Mouse (Mus musculus): ENCODE data around the gene Kdf1. TPM values are rescaled to one million over a fixed set of nuclear protein-coding genes. Genes with fewer than 3 reads are reported as not detected.
A peak's percentile ranks its signal among the peaks of the same experiment; 100 is the strongest.

Gene Kdf1
- 0.19 and 0.37 TPM in 2 replicates for polyA plus RNA-seq (2014; fragmentation: Nextera tagmentation; extraction: Ambion mirVana)

GRCm38 (mm10) chr4:133518601-133519368 lies at the start of gene Kdf1:
Kdf1 (plus strand) TSS chr4:133518963.
- Histone ChIP-seq H3K36me3 (ENCODE audit: control insufficient read depth, insufficient read depth, low read length) (no peaks in the 10 kb centered on the region), H3K9me3 (ENCODE audit: control insufficient read depth, low read length) (no peaks in the 10 kb centered on the region), H3K9ac (replicated peaks; ENCODE audit: low read length) (no peak within 1 kb of the TSS; the same call in 1 of the 2 replicates), H3K4me2 (ENCODE audit: low read length) (peak within 1 kb of the TSS; percentile 25), H3K27ac (replicated peaks; ENCODE audit: low read depth, low read length) (no peak within 1 kb of the TSS), H3K4me1 (ENCODE audit: control insufficient read depth, insufficient read depth, low read length) (no peaks in the 10 kb centered on the region), H3K27me3 (ENCODE audit: control insufficient read depth, insufficient read depth, low read length) (peaks cover 38% of the 10 kb centered on the region), H3K4me3 (replicated peaks; ENCODE audit: low read depth, low read length) (peak within 1 kb of the TSS; percentile 18)
- DNase-seq (no peak), ATAC-seq (ENCODE audit: low FRiP score, low TSS enrichment) (no peak)
- WGBS = 4% methylated on average over 65 of the region's 69 CpGs

GRCm38 (mm10) chr4:133469122-133469521 lies 49.6 kb upstream of the Kdf1 start:
- no peak overlapping the region for H3K27ac ChIP-seq (replicated peaks; ENCODE audit: low read depth, low read length)
- H3K4me2 ChIP-seq (ENCODE audit: low read length) = no peak overlapping the region
- ATAC-seq (ENCODE audit: low FRiP score, low TSS enrichment) (no peak), DNase-seq (no peak)
- peaks cover 3% of the 10 kb centered on the region; the same call in 1 of the 2 replicates for H3K27me3 ChIP-seq (ENCODE audit: control insufficient read depth, insufficient read depth, low read length)
- H3K9ac ChIP-seq (replicated peaks; ENCODE audit: low read length) = no peak overlapping the region
- H3K4me3 ChIP-seq (replicated peaks; ENCODE audit: low read depth, low read length) = no peak overlapping the region
- WGBS = 14% methylated on average over 12 of the region's 12 CpGs
- no peaks in the 10 kb centered on the region for H3K36me3 ChIP-seq (ENCODE audit: control insufficient read depth, insufficient read depth, low read length)
- peaks cover 4% of the 10 kb centered on the region; the same call in 1 of the 2 replicates for H3K9me3 ChIP-seq (ENCODE audit: control insufficient read depth, low read length)
- H3K4me1 ChIP-seq (ENCODE audit: control insufficient read depth, insufficient read depth, low read length) = peaks cover 6% of the 10 kb centered on the region

GRCm38 (mm10) chr4:133471135-133471821 lies 47.5 kb upstream of the Kdf1 start:
- no peak for ATAC-seq (ENCODE audit: low FRiP score, low TSS enrichment)
- H3K9me3 ChIP-seq (ENCODE audit: control insufficient read depth, low read length) = peaks cover 4% of the 10 kb centered on the region; the same call in 1 of the 2 replicates
- no peak overlapping the region for H3K4me2 ChIP-seq (ENCODE audit: low read length)
- no peak for DNase-seq
- H3K4me3 ChIP-seq (replicated peaks; ENCODE audit: low read depth, low read length) = no peak overlapping the region
- no peaks in the 10 kb centered on the region for H3K36me3 ChIP-seq (ENCODE audit: control insufficient read depth, insufficient read depth, low read length)
- no peak overlapping the region for H3K27ac ChIP-seq (replicated peaks; ENCODE audit: low read depth, low read length)
- no peak overlapping the region for H3K9ac ChIP-seq (replicated peaks; ENCODE audit: low read length)
- peaks cover 3% of the 10 kb centered on the region; the same call in 1 of the 2 replicates for H3K27me3 ChIP-seq (ENCODE audit: control insufficient read depth, insufficient read depth, low read length)
- peaks cover 6% of the 10 kb centered on the region for H3K4me1 ChIP-seq (ENCODE audit: control insufficient read depth, insufficient read depth, low read length)
- 82% methylated on average over 7 of the region's 7 CpGs for WGBS

DNA sequence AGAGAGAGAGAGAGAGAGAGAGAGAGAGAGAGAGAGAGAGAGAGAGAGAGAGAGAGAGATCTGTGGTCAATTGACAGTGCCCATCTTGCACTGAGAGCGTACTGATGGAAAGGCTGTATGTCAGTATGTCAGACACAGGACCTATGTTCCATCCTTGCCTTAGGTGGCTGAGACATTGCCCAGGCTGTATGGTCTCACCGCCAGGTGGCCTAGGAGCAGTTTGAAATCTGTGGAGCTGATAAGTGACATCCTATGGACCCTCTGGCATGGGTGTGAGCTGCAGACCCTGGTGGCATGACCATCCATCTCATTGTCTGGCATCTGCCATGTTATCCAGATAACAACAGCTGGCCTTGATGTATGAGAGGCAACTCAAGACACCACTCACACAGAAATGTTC lies 44.9 kb upstream of the Kdf1 start:
- no peak for ATAC-seq (ENCODE audit: low FRiP score, low TSS enrichment)
- peaks cover 3% of the 10 kb centered on the region; the same call in 1 of the 2 replicates for H3K27me3 ChIP-seq (ENCODE audit: control insufficient read depth, insufficient read depth, low read length)
- H3K4me1 ChIP-seq (ENCODE audit: control insufficient read depth, insufficient read depth, low read length) = no peaks in the 10 kb centered on the region
- WGBS = 58% methylated on average over 2 of the region's 2 CpGs
- H3K9ac ChIP-seq (replicated peaks; ENCODE audit: low read length) = no peak overlapping the region
- H3K27ac ChIP-seq (replicated peaks; ENCODE audit: low read depth, low read length) = no peak overlapping the region
- no peak overlapping the region for H3K4me3 ChIP-seq (replicated peaks; ENCODE audit: low read depth, low read length)
- H3K4me2 ChIP-seq (ENCODE audit: low read length) = no peak overlapping the region
- H3K36me3 ChIP-seq (ENCODE audit: control insufficient read depth, insufficient read depth, low read length) = no peaks in the 10 kb centered on the region
- peaks cover 4% of the 10 kb centered on the region; the same call in 1 of the 2 replicates for H3K9me3 ChIP-seq (ENCODE audit: control insufficient read depth, low read length)
- DNase-seq = no peak

- H3K9ac ChIP-seq (replicated peaks; ENCODE audit: low read length) = no peak within 1 kb of the TSS
These were observed 39.1 kb upstream of the Kdf1 start, which contains the start of gene Tent5b for GRCm38 (mm10) chr4:133479458-133480184. Tent5b (plus strand) TSS chr4:133480132.

DNA sequence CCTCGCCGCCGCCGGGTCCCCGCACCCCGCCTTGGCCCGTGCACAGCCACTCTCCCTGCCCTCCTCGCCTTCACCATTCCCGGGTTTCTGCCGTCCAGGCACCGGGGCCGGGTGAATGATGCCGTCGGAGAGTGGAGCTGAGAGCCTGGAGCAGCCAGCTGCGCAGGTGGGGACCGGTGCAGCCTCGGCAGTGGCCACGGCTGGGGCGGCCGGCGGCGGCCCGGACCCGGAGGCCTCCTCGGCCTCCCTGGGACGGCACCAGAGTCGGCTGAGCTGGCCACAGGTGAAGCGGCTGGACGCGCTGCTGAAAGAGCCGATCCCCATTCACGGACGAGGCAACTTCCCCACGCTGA lies 38.6 kb upstream of the Kdf1 start:
- no peaks in the 10 kb centered on the region for H3K36me3 ChIP-seq (ENCODE audit: control insufficient read depth, insufficient read depth, low read length)
- H3K27me3 ChIP-seq (ENCODE audit: control insufficient read depth, insufficient read depth, low read length) = peaks cover 18% of the 10 kb centered on the region
- ATAC-seq (ENCODE audit: low FRiP score, low TSS enrichment) (no peak; the same call in 1 of the 2 replicates), DNase-seq (peak; percentile 15)
- H3K9me3 ChIP-seq (ENCODE audit: control insufficient read depth, low read length) = no peaks in the 10 kb centered on the region
- H3K4me3 ChIP-seq (replicated peaks; ENCODE audit: low read depth, low read length) = peak overlapping the region; percentile 36
- H3K4me1 ChIP-seq (ENCODE audit: control insufficient read depth, insufficient read depth, low read length) = 0 out of 2 replicates have a peak, but pooled peaks cover 5% of the 10 kb centered on the region
- H3K27ac ChIP-seq (replicated peaks; ENCODE audit: low read depth, low read length) = no peak overlapping the region
- 2% methylated on average over 34 of the region's 34 CpGs for WGBS
- peak overlapping the region; percentile 46 for H3K4me2 ChIP-seq (ENCODE audit: low read length)
- no peak overlapping the region for H3K9ac ChIP-seq (replicated peaks; ENCODE audit: low read length)

More at GRCm38 (mm10) chr4:133479458-133480184, 39.1 kb upstream of the Kdf1 start, which contains the start of gene Tent5b:
- ATAC-seq (ENCODE audit: low FRiP score, low TSS enrichment) (peak; percentile 98), DNase-seq (peak; percentile 97)
- WGBS = 2% methylated on average over 29 of the region's 29 CpGs
- Histone ChIP-seq H3K27ac (replicated peaks; ENCODE audit: low read depth, low read length) (no peak within 1 kb of the TSS), H3K36me3 (ENCODE audit: control insufficient read depth, insufficient read depth, low read length) (no peaks in the 10 kb centered on the region), H3K4me3 (replicated peaks; ENCODE audit: low read depth, low read length) (peak within 1 kb of the TSS; percentile 36), H3K27me3 (ENCODE audit: control insufficient read depth, insufficient read depth, low read length) (peaks cover 18% of the 10 kb centered on the region), H3K4me2 (ENCODE audit: low read length) (peak within 1 kb of the TSS; percentile 46), H3K4me1 (ENCODE audit: control insufficient read depth, insufficient read depth, low read length) (0 out of 2 replicates have a peak, but pooled peaks cover 5% of the 10 kb centered on the region), H3K9me3 (ENCODE audit: control insufficient read depth, low read length) (no peaks in the 10 kb centered on the region)

GRCm38 (mm10) chr4:133480754-133481153 lies 38.0 kb upstream of the Kdf1 start:
- 55% methylated on average over 6 of the region's 6 CpGs for WGBS
- ATAC-seq (ENCODE audit: low FRiP score, low TSS enrichment) = no peak

DNA sequence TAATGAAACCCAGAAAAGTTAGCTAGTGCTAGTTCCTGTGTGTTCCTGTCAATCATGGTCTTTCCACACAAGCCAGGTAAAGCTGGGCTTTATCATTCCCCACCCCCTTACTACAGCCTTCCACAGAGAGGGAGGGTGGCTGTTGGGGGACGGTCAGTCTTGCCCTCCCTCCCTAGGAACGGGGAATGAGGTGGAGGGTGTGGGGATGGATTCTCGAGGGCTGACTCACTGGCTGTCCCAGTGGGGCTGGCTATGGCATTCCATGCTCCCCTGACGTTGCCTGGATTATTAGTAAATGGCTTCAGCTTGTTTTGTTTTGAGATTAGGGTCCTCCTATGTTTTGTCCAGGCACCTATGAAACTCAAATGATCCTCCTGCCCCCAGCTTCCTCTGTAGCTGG lies 37.3 kb upstream of the Kdf1 start:
- 45% methylated on average over 4 of the region's 4 CpGs for WGBS
- no peak overlapping the region for H3K4me2 ChIP-seq (ENCODE audit: low read length)
- H3K27me3 ChIP-seq (ENCODE audit: control insufficient read depth, insufficient read depth, low read length) = peaks cover 18% of the 10 kb centered on the region
- H3K27ac ChIP-seq (replicated peaks; ENCODE audit: low read depth, low read length) = no peak overlapping the region
- H3K4me1 ChIP-seq (ENCODE audit: control insufficient read depth, insufficient read depth, low read length) = 0 out of 2 replicates have a peak, but pooled peaks cover 5% of the 10 kb centered on the region
- no peaks in the 10 kb centered on the region for H3K9me3 ChIP-seq (ENCODE audit: control insufficient read depth, low read length)
- H3K36me3 ChIP-seq (ENCODE audit: control insufficient read depth, insufficient read depth, low read length) = no peaks in the 10 kb centered on the region
- H3K9ac ChIP-seq (replicated peaks; ENCODE audit: low read length) = no peak overlapping the region
- ATAC-seq (ENCODE audit: low FRiP score, low TSS enrichment) (no peak), DNase-seq (no peak)
- H3K4me3 ChIP-seq (replicated peaks; ENCODE audit: low read depth, low read length) = no peak overlapping the region

More at GRCm38 (mm10) chr4:133480754-133481153, 38.0 kb upstream of the Kdf1 start:
- no peak overlapping the region for H3K27ac ChIP-seq (replicated peaks; ENCODE audit: low read depth, low read length)
- peak overlapping the region; percentile 46; the same call in 1 of the 2 replicates for H3K4me2 ChIP-seq (ENCODE audit: low read length)
- H3K36me3 ChIP-seq (ENCODE audit: control insufficient read depth, insufficient read depth, low read length) = no peaks in the 10 kb centered on the region
- no peaks in the 10 kb centered on the region for H3K9me3 ChIP-seq (ENCODE audit: control insufficient read depth, low read length)
- peak overlapping the region; percentile 36; the same call in 1 of the 2 replicates for H3K4me3 ChIP-seq (replicated peaks; ENCODE audit: low read depth, low read length)
- DNase-seq = no peak
- peaks cover 18% of the 10 kb centered on the region for H3K27me3 ChIP-seq (ENCODE audit: control insufficient read depth, insufficient read depth, low read length)
- 0 out of 2 replicates have a peak, but pooled peaks cover 5% of the 10 kb centered on the region for H3K4me1 ChIP-seq (ENCODE audit: control insufficient read depth, insufficient read depth, low read length)
- H3K9ac ChIP-seq (replicated peaks; ENCODE audit: low read length) = no peak overlapping the region
